Mouse (Mus musculus) G1E (cell line): ENCODE data around the gene Myh14.

ENCODE experiments used
- CTCF ChIP-seq: IDR thresholded peaks from 2 replicates; pipeline ENCODE4 v1.5.1; 2012; ENCODE audit warnings: low read depth, low read length, inconsistent platforms, mixed read lengths
- GATA1 ChIP-seq: IDR thresholded peaks from 2 replicates; pipeline ENCODE4 v1.6.1; 2012; ENCODE audit warnings: borderline replicate concordance, low read length, inconsistent platforms, mixed read lengths
- TAL1 ChIP-seq: conservative IDR thresholded peaks from 2 replicates; pipeline ENCODE4 v1.6.1; 2012; ENCODE audit warnings: low read depth, low read length, inconsistent platforms, mixed read lengths

GRCm38 (mm10) chr7:44584265-44584804 lies 86.3 kb downstream of the Myh14 start:
- no peak for TF ChIP-seq CTCF
- TF ChIP-seq TAL1, result no peak
- TF ChIP-seq GATA1, result no peak
